Mouse (Mus musculus): ENCODE measurements at regions not wholly inside any gene's neighbourhood (a gene's known extent, or its start where the extent isn't known, plus 50 kb on each side); places are given as distances from the start of the nearest gene placed in this dataset.

- no peak for DNase-seq (ENCODE audit: low spot score)
These were observed 510.0 kb upstream of the Id4 start for GRCm38 (mm10) chr13:47751033-47751432.

- no peak for DNase-seq (ENCODE audit: low spot score)
These were observed 496.0 kb upstream of the Id4 start for GRCm38 (mm10) chr13:47764802-47765597.

- DNase-seq (ENCODE audit: low spot score): no peak
These were observed 492.0 kb upstream of the Id4 start for GRCm38 (mm10) chr13:47768963-47769527.

- no peak for DNase-seq (ENCODE audit: low spot score)
These were observed 483.6 kb upstream of the Id4 start for GRCm38 (mm10) chr13:47777206-47778099.

- no peak for DNase-seq (ENCODE audit: low spot score)
These were observed 482.6 kb upstream of the Id4 start for GRCm38 (mm10) chr13:47778218-47779009.

GRCm38 (mm10) chr13:47784406-47784805 lies 476.6 kb upstream of the Id4 start:
- no peak for DNase-seq (ENCODE audit: low spot score)

GRCm38 (mm10) chr13:47797859-47798258 lies 463.2 kb upstream of the Id4 start:
- DNase-seq (ENCODE audit: low spot score): no peak

GRCm38 (mm10) chr13:47811711-47812415 lies 449.2 kb upstream of the Id4 start:
- DNase-seq (ENCODE audit: low spot score): no peak

- peak; percentile 26 for DNase-seq (ENCODE audit: low spot score)
These were observed 442.0 kb upstream of the Id4 start for GRCm38 (mm10) chr13:47818924-47819564.

GRCm38 (mm10) chr13:47836491-47836890 lies 424.5 kb upstream of the Id4 start:
- peak; percentile 29 for DNase-seq (ENCODE audit: low spot score)

GRCm38 (mm10) chr13:47842418-47842817 lies 418.6 kb upstream of the Id4 start:
- no peak for DNase-seq (ENCODE audit: low spot score)

- DNase-seq (ENCODE audit: low spot score): no peak
These were observed 418.0 kb upstream of the Id4 start for GRCm38 (mm10) chr13:47843011-47843410.

GRCm38 (mm10) chr13:47843541-47844267 lies 417.3 kb upstream of the Id4 start:
- no peak for DNase-seq (ENCODE audit: low spot score)

- no peak for DNase-seq (ENCODE audit: low spot score)
These were observed 414.3 kb upstream of the Id4 start for GRCm38 (mm10) chr13:47846713-47847112.

- DNase-seq (ENCODE audit: low spot score): no peak
These were observed 412.4 kb upstream of the Id4 start for GRCm38 (mm10) chr13:47848371-47849188.

GRCm38 (mm10) chr13:47855422-47856108 lies 405.5 kb upstream of the Id4 start:
- DNase-seq (ENCODE audit: low spot score): no peak

- DNase-seq (ENCODE audit: low spot score): no peak
These were observed 402.1 kb upstream of the Id4 start for GRCm38 (mm10) chr13:47858946-47859345.

- no peak for DNase-seq (ENCODE audit: low spot score)
These were observed 400.7 kb upstream of the Id4 start for GRCm38 (mm10) chr13:47860316-47860715.
